Mouse (Mus musculus): Measurements from ENCODE around the gene Eps8l2. TPM values are rescaled to one million over a fixed set of nuclear protein-coding genes. Genes with fewer than 3 reads are reported as not detected.

Gene Eps8l2
- polyA plus RNA-seq, 1 experiment from 2014 or later: 22.2 TPM

DNA sequence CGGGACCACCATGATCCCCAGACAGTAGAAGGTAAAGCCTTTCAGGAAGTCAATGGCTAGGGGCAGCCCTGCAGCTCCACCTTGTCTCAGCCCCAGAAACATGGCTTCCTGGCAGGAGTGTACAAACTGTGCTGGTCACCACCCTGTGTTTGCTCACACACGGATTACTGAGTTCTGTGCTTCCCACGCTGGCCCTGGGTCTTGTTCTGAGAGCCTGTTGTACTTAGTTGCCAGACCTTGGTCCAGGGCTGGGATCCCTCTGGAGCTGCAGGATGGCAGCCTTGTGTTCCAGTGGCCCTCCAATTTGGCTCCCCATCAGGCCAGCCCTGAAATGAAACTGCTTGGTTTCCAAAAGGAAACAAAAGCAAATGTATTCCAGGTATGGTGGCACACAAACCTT, 2.4 kb upstream of the Eps8l2 start:
- Histone ChIP-seq H3K4me2 (ENCODE audit: low read depth, low read length) (no peak overlapping the region), H3K27ac (ENCODE audit: low read depth) (no peak overlapping the region), H3K27me3 (ENCODE audit: insufficient read depth, low read length) (no peaks in the 10 kb centered on the region), H3K36me3 (replicated peaks; ENCODE audit: insufficient read depth, low read length) (peaks cover 8% of the 10 kb centered on the region), H3K9ac (replicated peaks) (no peak overlapping the region), H3K4me1 (ENCODE audit: insufficient read depth) (peaks cover 21% of the 10 kb centered on the region), H3K9me3 (ENCODE audit: low read length) (no peaks in the 10 kb centered on the region), H3K4me3 (ENCODE audit: low read depth, low read length) (no peak overlapping the region)
- ATAC-seq (no peak), DNase-seq (no peak)
- no peak for TF ChIP-seq EP300 (IDR thresholded peaks at IDR 0.05; ENCODE audit: low read depth)
- no peak for TF ChIP-seq CTCF (IDR thresholded peaks at IDR 0.05; ENCODE audit: low read depth)
- 69% methylated on average over 3 of the region's 3 CpGs for whole genome bisulfite sequencing (ENCODE audit: insufficient replicate concordance)

DNA sequence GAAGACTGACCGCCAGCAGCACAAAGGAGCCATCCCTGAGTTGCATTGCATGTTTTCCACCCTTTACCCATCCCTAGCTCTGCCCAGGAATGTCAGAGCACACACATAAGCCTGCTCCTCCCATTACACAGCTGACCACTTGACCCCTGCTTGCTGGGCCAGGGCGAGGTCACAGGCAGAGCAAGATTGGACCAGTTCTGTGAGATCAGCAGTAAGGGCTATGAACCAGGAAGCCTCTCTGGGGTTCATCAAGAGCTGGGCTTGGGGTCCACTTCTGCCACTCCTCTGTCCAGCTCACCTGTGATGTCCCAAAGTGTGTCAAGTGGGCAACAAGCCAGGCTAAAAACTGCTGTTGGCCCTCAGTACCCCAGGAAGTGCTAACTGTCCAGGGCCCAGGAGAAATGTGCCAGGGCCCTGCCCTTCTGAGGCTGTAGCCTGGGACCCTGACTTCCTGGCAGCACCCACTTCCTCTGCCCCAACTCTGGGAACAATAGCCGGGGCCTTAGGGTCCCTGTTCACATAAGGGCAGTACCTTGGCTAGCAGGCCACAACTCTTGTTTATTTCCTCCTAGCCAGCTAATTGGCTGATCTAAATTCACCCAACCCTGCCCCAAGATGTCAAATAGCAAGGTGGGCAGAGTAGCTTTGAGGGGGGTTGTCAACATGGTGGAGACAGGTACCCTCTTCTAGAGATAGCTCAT, 814 bp upstream of the Eps8l2 start:
- no peak for TF ChIP-seq EP300 (IDR thresholded peaks at IDR 0.05; ENCODE audit: low read depth)
- no peak for TF ChIP-seq CTCF (IDR thresholded peaks at IDR 0.05; ENCODE audit: low read depth)
- no peak overlapping the region for H3K4me3 ChIP-seq (ENCODE audit: low read depth, low read length)
- 61% methylated on average over 3 of the region's 3 CpGs for WGBS (ENCODE audit: insufficient replicate concordance)
- H3K9ac ChIP-seq (replicated peaks): no peak overlapping the region; the same call in 1 of the 2 replicates
- no peaks in the 10 kb centered on the region for H3K27me3 ChIP-seq (ENCODE audit: insufficient read depth, low read length)
- H3K27ac ChIP-seq (ENCODE audit: low read depth): peak overlapping the region; percentile 92; the same call in 1 of the 2 replicates
- no peaks in the 10 kb centered on the region for H3K9me3 ChIP-seq (ENCODE audit: low read length)
- H3K36me3 ChIP-seq (replicated peaks; ENCODE audit: insufficient read depth, low read length): peaks cover 5% of the 10 kb centered on the region
- ATAC-seq: no peak
- DNase-seq: no peak
- peaks cover 23% of the 10 kb centered on the region for H3K4me1 ChIP-seq (ENCODE audit: insufficient read depth)
- peak overlapping the region; percentile 73 for H3K4me2 ChIP-seq (ENCODE audit: low read depth, low read length)

DNA sequence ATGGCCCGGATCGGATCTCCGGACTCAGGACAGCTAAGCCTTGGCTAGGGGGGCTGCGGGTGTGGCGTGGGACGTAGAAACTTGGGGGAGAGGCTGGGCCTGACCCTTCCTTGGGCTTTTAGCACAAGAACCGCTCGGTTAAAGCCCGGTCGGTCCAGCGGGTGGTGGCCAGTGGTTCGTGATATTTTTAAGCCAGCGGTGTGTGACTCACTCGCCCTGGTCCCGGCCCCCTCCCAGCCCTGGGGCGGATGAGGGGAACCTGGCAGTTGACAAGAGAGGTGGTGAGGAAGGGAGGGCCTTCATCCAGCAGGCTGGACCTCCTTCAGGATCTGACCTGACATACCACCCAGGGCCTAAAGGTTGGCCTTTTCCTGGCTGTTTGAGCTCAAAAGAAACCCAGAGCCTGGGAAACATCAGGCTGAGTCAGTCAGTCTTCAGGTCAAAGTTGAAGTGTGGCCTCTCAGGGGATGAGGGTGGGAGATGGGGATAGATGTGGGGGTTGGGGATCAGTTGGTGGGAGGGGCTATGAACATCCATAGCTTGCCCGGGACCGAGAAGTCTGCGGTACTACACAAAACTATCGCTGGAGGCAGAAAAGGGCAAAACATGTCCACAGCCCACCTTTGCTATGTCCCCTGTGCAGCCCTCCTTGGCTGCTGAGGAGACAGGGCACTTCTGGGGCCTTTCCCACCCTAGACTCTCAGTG, 688 bp downstream of the Eps8l2 start:
- Histone ChIP-seq H3K4me3 (ENCODE audit: low read depth, low read length) (peak overlapping the region; percentile 51), H3K36me3 (replicated peaks; ENCODE audit: insufficient read depth, low read length) (peaks cover 4% of the 10 kb centered on the region), H3K27ac (ENCODE audit: low read depth) (peak overlapping the region; percentile 92), H3K9me3 (ENCODE audit: low read length) (no peaks in the 10 kb centered on the region), H3K9ac (replicated peaks) (peak overlapping the region; percentile 67), H3K4me1 (ENCODE audit: insufficient read depth) (peaks cover 31% of the 10 kb centered on the region), H3K4me2 (ENCODE audit: low read depth, low read length) (peak overlapping the region; percentile 73), H3K27me3 (ENCODE audit: insufficient read depth, low read length) (no peaks in the 10 kb centered on the region)
- TF ChIP-seq CTCF (IDR thresholded peaks at IDR 0.05; ENCODE audit: low read depth) (no peak), EP300 (IDR thresholded peaks at IDR 0.05; ENCODE audit: low read depth) (no peak)
- DNase-seq (no peak), ATAC-seq (0 out of 2 replicates have a peak, but pooled peaks have one; percentile 0)
- WGBS (ENCODE audit: insufficient replicate concordance): 53% methylated on average over 20 of the region's 20 CpGs

DNA sequence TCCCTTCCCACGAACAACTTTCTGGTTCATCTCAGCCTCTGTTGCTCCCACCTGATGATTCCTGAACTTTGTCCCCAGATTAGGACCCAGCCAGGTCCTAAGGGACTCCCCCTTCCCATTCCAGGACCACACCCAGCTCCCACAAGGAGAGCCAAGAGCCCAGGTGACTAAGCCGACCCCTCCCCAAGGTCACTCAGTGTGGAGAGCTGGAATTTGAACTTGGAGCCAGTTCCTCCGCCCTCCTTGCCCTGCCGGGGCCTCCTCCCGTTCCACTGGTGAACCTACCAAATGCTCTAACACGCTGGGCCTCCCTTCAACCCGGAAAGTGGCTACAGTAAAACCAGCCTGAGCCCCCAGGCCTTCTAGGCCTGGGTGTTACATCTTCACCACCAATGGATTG, 1.3 kb downstream of the Eps8l2 start:
- WGBS (ENCODE audit: insufficient replicate concordance): 64% methylated on average over 7 of the region's 7 CpGs
- peak overlapping the region; percentile 67 for H3K9ac ChIP-seq (replicated peaks)
- ATAC-seq (0 out of 2 replicates have a peak, but pooled peaks have one; percentile 1), DNase-seq (no peak)
- peak overlapping the region; percentile 73 for H3K4me2 ChIP-seq (ENCODE audit: low read depth, low read length)
- no peaks in the 10 kb centered on the region for H3K9me3 ChIP-seq (ENCODE audit: low read length)
- peaks cover 31% of the 10 kb centered on the region for H3K4me1 ChIP-seq (ENCODE audit: insufficient read depth)
- peak overlapping the region; percentile 51 for H3K4me3 ChIP-seq (ENCODE audit: low read depth, low read length)
- peaks cover 4% of the 10 kb centered on the region for H3K36me3 ChIP-seq (replicated peaks; ENCODE audit: insufficient read depth, low read length)
- peak overlapping the region; percentile 92 for H3K27ac ChIP-seq (ENCODE audit: low read depth)
- TF ChIP-seq EP300 (IDR thresholded peaks at IDR 0.05; ENCODE audit: low read depth) (no peak), CTCF (IDR thresholded peaks at IDR 0.05; ENCODE audit: low read depth) (no peak)
- H3K27me3 ChIP-seq (ENCODE audit: insufficient read depth, low read length): no peaks in the 10 kb centered on the region

DNA sequence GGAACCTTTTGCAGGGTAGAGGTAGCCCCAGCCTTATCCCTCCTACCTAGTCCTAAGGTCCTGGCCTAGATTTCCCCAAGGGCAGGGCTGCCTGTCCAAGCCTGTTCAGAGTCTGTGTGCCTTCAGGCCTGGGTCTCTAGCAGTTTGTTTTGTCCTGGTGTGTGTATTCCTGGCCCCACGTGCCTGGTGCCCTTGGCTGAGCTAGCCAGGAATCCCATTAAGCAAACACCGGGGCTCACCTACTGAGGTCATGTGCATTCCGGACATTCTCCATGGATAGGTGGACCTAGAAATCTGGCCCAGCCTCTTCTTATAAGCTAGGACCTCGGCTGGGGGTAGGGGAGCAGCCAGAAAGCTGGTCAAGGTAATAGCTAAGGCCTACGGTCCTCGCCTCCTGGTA, 1.8 kb downstream of the Eps8l2 start:
- 58% methylated on average over 6 of the region's 6 CpGs for WGBS (ENCODE audit: insufficient replicate concordance)
- Histone ChIP-seq H3K27ac (ENCODE audit: low read depth) (peak overlapping the region; percentile 92), H3K4me3 (ENCODE audit: low read depth, low read length) (peak overlapping the region; percentile 51), H3K4me1 (ENCODE audit: insufficient read depth) (peaks cover 31% of the 10 kb centered on the region), H3K9ac (replicated peaks) (peak overlapping the region; percentile 67), H3K36me3 (replicated peaks; ENCODE audit: insufficient read depth, low read length) (peaks cover 4% of the 10 kb centered on the region), H3K27me3 (ENCODE audit: insufficient read depth, low read length) (no peaks in the 10 kb centered on the region), H3K4me2 (ENCODE audit: low read depth, low read length) (peak overlapping the region; percentile 73), H3K9me3 (ENCODE audit: low read length) (no peaks in the 10 kb centered on the region)
- ATAC-seq (peak; percentile 85), DNase-seq (peak; percentile 67)
- TF ChIP-seq EP300 (IDR thresholded peaks at IDR 0.05; ENCODE audit: low read depth) (no peak), CTCF (IDR thresholded peaks at IDR 0.05; ENCODE audit: low read depth) (no peak)

DNA sequence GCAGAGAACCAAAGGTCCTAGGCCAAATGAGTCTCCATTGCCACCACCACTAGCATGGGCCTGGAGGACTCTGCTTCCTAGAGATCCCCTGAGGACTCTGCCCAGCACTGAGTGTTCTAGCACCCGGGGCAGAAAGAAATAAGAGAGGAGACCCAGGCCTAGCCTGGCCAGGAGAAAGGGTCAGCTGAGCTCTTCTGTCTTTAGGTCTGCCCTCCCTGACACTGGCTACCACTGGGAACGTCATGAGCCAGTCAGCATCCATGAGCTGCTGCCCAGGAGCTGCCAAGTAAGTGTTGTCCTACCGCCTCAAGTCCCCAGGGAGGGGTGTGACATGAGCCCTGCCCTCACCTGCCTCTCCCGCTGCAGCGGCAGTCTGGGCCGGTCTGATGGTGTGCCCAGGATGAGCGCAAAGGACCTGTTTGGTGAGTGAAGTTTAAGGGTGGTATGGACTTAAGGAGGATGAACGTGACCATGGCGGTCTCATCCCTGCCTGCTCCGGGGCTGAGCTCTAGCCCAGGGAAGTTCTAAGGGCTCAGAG, 3.1 kb downstream of the Eps8l2 start:
- no peak for ATAC-seq
- Histone ChIP-seq H3K27ac (ENCODE audit: low read depth) (peak overlapping the region; percentile 92), H3K36me3 (replicated peaks; ENCODE audit: insufficient read depth, low read length) (peaks cover 4% of the 10 kb centered on the region), H3K4me3 (ENCODE audit: low read depth, low read length) (no peak overlapping the region), H3K4me2 (ENCODE audit: low read depth, low read length) (no peak overlapping the region), H3K27me3 (ENCODE audit: insufficient read depth, low read length) (no peaks in the 10 kb centered on the region), H3K4me1 (ENCODE audit: insufficient read depth) (peaks cover 31% of the 10 kb centered on the region), H3K9ac (replicated peaks) (no peak overlapping the region), H3K9me3 (ENCODE audit: low read length) (no peaks in the 10 kb centered on the region)
- no peak for TF ChIP-seq CTCF (IDR thresholded peaks at IDR 0.05; ENCODE audit: low read depth)
- no peak for TF ChIP-seq EP300 (IDR thresholded peaks at IDR 0.05; ENCODE audit: low read depth)
- no peak for DNase-seq
- WGBS (ENCODE audit: insufficient replicate concordance): 84% methylated on average over 10 of the region's 10 CpGs

Measured in liver, postnatal 0 days (tissue).